Mouse (Mus musculus): ENCODE measurements at regions not wholly inside any gene's neighbourhood (a gene's known extent, or its start where the extent isn't known, plus 50 kb on each side); places are given as distances from the start of the nearest gene placed in this dataset.

GRCm38 (mm10) chr16:12516834-12517685 lies 533.1 kb downstream of the Shisa9 start:
- no peaks in the 10 kb centered on the region for H3K4me1 ChIP-seq (ENCODE audit: insufficient read depth, low read depth, low read length)
- no peak for ATAC-seq (ENCODE audit: extremely low read depth, insufficient number of reproducible peaks, low FRiP score, poor library complexity, severe bottlenecking)
- H3K4me3 ChIP-seq (ENCODE audit: low read depth, low read length) = no peak overlapping the region
- DNase-seq (ENCODE audit: low spot score) = no peak
- no peaks in the 10 kb centered on the region for H3K9me3 ChIP-seq (replicated peaks)
- H3K36me3 ChIP-seq (replicated peaks) = no peaks in the 10 kb centered on the region
- TF ChIP-seq POLR2AphosphoS5 (IDR thresholded peaks at IDR 0.05; ENCODE audit: insufficient replicate concordance, low read depth, low read length) (no peak), GATA2 (IDR thresholded peaks at IDR 0.05; ENCODE audit: borderline replicate concordance, low read depth, low read length) (no peak), GATA1 (IDR thresholded peaks at IDR 0.05; ENCODE audit: borderline replicate concordance, low read length) (no peak), TAL1 (conservative IDR thresholded peaks at IDR 0.05; ENCODE audit: low read depth, low read length) (no peak), CTCF (IDR thresholded peaks at IDR 0.05; ENCODE audit: low read depth, low read length) (no peak)
- H3K27me3 ChIP-seq (ENCODE audit: insufficient read depth, low read length) = peaks cover 6% of the 10 kb centered on the region; the same call in 1 of the 2 replicates

- H3K9me3 ChIP-seq (replicated peaks) = no peaks in the 10 kb centered on the region
- peaks cover 6% of the 10 kb centered on the region; the same call in 1 of the 2 replicates for H3K27me3 ChIP-seq (ENCODE audit: insufficient read depth, low read length)
- H3K4me1 ChIP-seq (ENCODE audit: insufficient read depth, low read depth, low read length) = no peaks in the 10 kb centered on the region
- H3K4me3 ChIP-seq (ENCODE audit: low read depth, low read length) = no peak overlapping the region
- DNase-seq (ENCODE audit: low spot score) (no peak), ATAC-seq (ENCODE audit: extremely low read depth, insufficient number of reproducible peaks, low FRiP score, poor library complexity, severe bottlenecking) (no peak)
- H3K36me3 ChIP-seq (replicated peaks) = no peaks in the 10 kb centered on the region
- no peak for TF ChIP-seq GATA1 (IDR thresholded peaks at IDR 0.05; ENCODE audit: borderline replicate concordance, low read length)
Observed at GRCm38 (mm10) chr16:12518264-12518663, 534.4 kb downstream of the Shisa9 start.

- TF ChIP-seq POLR2AphosphoS5 (IDR thresholded peaks at IDR 0.05; ENCODE audit: insufficient replicate concordance, low read depth, low read length) (no peak), GATA1 (IDR thresholded peaks at IDR 0.05; ENCODE audit: borderline replicate concordance, low read length) (no peak)
- ATAC-seq (ENCODE audit: extremely low read depth, insufficient number of reproducible peaks, low FRiP score, poor library complexity, severe bottlenecking) (no peak), DNase-seq (ENCODE audit: low spot score) (no peak)
- Histone ChIP-seq H3K4me3 (ENCODE audit: low read depth, low read length) (no peak overlapping the region), H3K4me1 (ENCODE audit: insufficient read depth, low read depth, low read length) (no peaks in the 10 kb centered on the region), H3K36me3 (replicated peaks) (no peaks in the 10 kb centered on the region), H3K27me3 (ENCODE audit: insufficient read depth, low read length) (peaks cover 8% of the 10 kb centered on the region; the same call in 1 of the 2 replicates), H3K9me3 (replicated peaks) (no peaks in the 10 kb centered on the region)
Observed at GRCm38 (mm10) chr16:12521711-12522476, 538.0 kb downstream of the Shisa9 start.

GRCm38 (mm10) chr16:12548462-12548861 lies 561.0 kb upstream of the Ercc4 start:
- DNase-seq (ENCODE audit: low spot score) = no peak
- Histone ChIP-seq H3K36me3 (replicated peaks) (no peaks in the 10 kb centered on the region), H3K9me3 (replicated peaks) (no peaks in the 10 kb centered on the region), H3K4me3 (ENCODE audit: low read depth, low read length) (no peak overlapping the region), H3K4me1 (ENCODE audit: insufficient read depth, low read depth, low read length) (no peaks in the 10 kb centered on the region), H3K27me3 (ENCODE audit: insufficient read depth, low read length) (no peaks in the 10 kb centered on the region)
- no peak for TF ChIP-seq GATA1 (IDR thresholded peaks at IDR 0.05; ENCODE audit: borderline replicate concordance, low read length)
- TF ChIP-seq TAL1 (conservative IDR thresholded peaks at IDR 0.05; ENCODE audit: low read depth, low read length) = no peak
- TF ChIP-seq POLR2AphosphoS5 (IDR thresholded peaks at IDR 0.05; ENCODE audit: insufficient replicate concordance, low read depth, low read length) = no peak
- TF ChIP-seq CTCF (IDR thresholded peaks at IDR 0.05; ENCODE audit: low read depth, low read length) = no peak
- no peak for TF ChIP-seq GATA2 (IDR thresholded peaks at IDR 0.05; ENCODE audit: borderline replicate concordance, low read depth, low read length)
- ATAC-seq (ENCODE audit: extremely low read depth, insufficient number of reproducible peaks, low FRiP score, poor library complexity, severe bottlenecking) = no peak

GRCm38 (mm10) chr16:12588889-12589288 lies 520.6 kb upstream of the Ercc4 start:
- DNase-seq (ENCODE audit: low spot score) = no peak
- no peaks in the 10 kb centered on the region for H3K27me3 ChIP-seq (ENCODE audit: insufficient read depth, low read length)
- no peak for TF ChIP-seq TAL1 (conservative IDR thresholded peaks at IDR 0.05; ENCODE audit: low read depth, low read length)
- no peak for TF ChIP-seq GATA1 (IDR thresholded peaks at IDR 0.05; ENCODE audit: borderline replicate concordance, low read length)
- TF ChIP-seq GATA2 (IDR thresholded peaks at IDR 0.05; ENCODE audit: borderline replicate concordance, low read depth, low read length) = no peak
- TF ChIP-seq CTCF (IDR thresholded peaks at IDR 0.05; ENCODE audit: low read depth, low read length) = no peak
- TF ChIP-seq POLR2AphosphoS5 (IDR thresholded peaks at IDR 0.05; ENCODE audit: insufficient replicate concordance, low read depth, low read length) = no peak
- no peaks in the 10 kb centered on the region for H3K36me3 ChIP-seq (replicated peaks)
- H3K4me1 ChIP-seq (ENCODE audit: insufficient read depth, low read depth, low read length) = no peaks in the 10 kb centered on the region
- no peaks in the 10 kb centered on the region for H3K9me3 ChIP-seq (replicated peaks)
- no peak overlapping the region for H3K4me3 ChIP-seq (ENCODE audit: low read depth, low read length)
- no peak for ATAC-seq (ENCODE audit: extremely low read depth, insufficient number of reproducible peaks, low FRiP score, poor library complexity, severe bottlenecking)

- Histone ChIP-seq H3K9me3 (replicated peaks) (no peaks in the 10 kb centered on the region), H3K27me3 (ENCODE audit: insufficient read depth, low read length) (no peaks in the 10 kb centered on the region), H3K36me3 (replicated peaks) (no peaks in the 10 kb centered on the region), H3K4me1 (ENCODE audit: insufficient read depth, low read depth, low read length) (no peaks in the 10 kb centered on the region), H3K4me3 (ENCODE audit: low read depth, low read length) (no peak overlapping the region)
- no peak for DNase-seq (ENCODE audit: low spot score)
- no peak for TF ChIP-seq GATA2 (IDR thresholded peaks at IDR 0.05; ENCODE audit: borderline replicate concordance, low read depth, low read length)
- no peak for TF ChIP-seq CTCF (IDR thresholded peaks at IDR 0.05; ENCODE audit: low read depth, low read length)
- TF ChIP-seq TAL1 (conservative IDR thresholded peaks at IDR 0.05; ENCODE audit: low read depth, low read length) = no peak
- TF ChIP-seq POLR2AphosphoS5 (IDR thresholded peaks at IDR 0.05; ENCODE audit: insufficient replicate concordance, low read depth, low read length) = no peak
- no peak for TF ChIP-seq GATA1 (IDR thresholded peaks at IDR 0.05; ENCODE audit: borderline replicate concordance, low read length)
- no peak for ATAC-seq (ENCODE audit: extremely low read depth, insufficient number of reproducible peaks, low FRiP score, poor library complexity, severe bottlenecking)
Observed at GRCm38 (mm10) chr16:12608259-12608658, 501.2 kb upstream of the Ercc4 start.
